Mouse (Mus musculus) kidney, adult 2 months (tissue): Measurements from ENCODE around the gene Nrros. TPM values are rescaled to one million over a fixed set of nuclear protein-coding genes. Genes with fewer than 3 reads are reported as not detected.
A peak's percentile ranks its signal among the peaks of the same experiment; 100 is the strongest.

Source experiments
- DNase-seq: peaks from one replicate; pipeline ENCODE4 v3.0.0; 2021
- H3K27ac ChIP-seq: fragments of 200-500 bp; 2 replicates; pipeline ENCODE4 v1.5.1; 2012; ENCODE audit warnings: low read depth, low read length, control low read depth, inconsistent platforms; ENCODE audit not compliant: insufficient read depth
- H3K27me3 ChIP-seq: fragments of 200-500 bp; replicated peaks from 2 replicates; pipeline ENCODE4 v1.6.1; 2012; ENCODE audit warnings: mild to moderate bottlenecking, moderate library complexity, low read length, inconsistent platforms; ENCODE audit not compliant: control insufficient read depth, insufficient read depth
- H3K36me3 ChIP-seq: fragments of 200-500 bp; 2 replicates; pipeline ENCODE4 v1.6.1; 2012; ENCODE audit warnings: mild to moderate bottlenecking, moderate library complexity, low read length, inconsistent platforms; ENCODE audit not compliant: control insufficient read depth, insufficient read depth
- H3K4me1 ChIP-seq: fragments of 200-500 bp; 2 replicates; pipeline ENCODE4 v1.6.1; 2011; ENCODE audit warnings: low read length; ENCODE audit not compliant: control insufficient read depth, insufficient read depth
- H3K4me3 ChIP-seq: fragments of 200-500 bp; 2 replicates; pipeline ENCODE4 v1.5.1; 2011; ENCODE audit warnings: mild to moderate bottlenecking, low read depth, low read length, control low read depth; ENCODE audit not compliant: insufficient read depth
- CTCF ChIP-seq: fragments of 200-500 bp; conservative IDR thresholded peaks from 2 replicates; pipeline ENCODE4 v1.5.1; 2011; ENCODE audit warnings: low read depth, mild to moderate bottlenecking, control low read depth, low read length, moderate library complexity, mixed read lengths; ENCODE audit not compliant: insufficient read depth, insufficient read length
- POLR2A ChIP-seq: fragments of 200-500 bp; IDR thresholded peaks from one replicate; pipeline ENCODE4 v1.6.1; 2011; ENCODE audit warnings: low read depth, low read length, control low read depth
- WGBS: fragments of 180-500 bp; shearing (Covaris S2); methylation state at CpG from one replicate; pipeline ENCODE4 v1.1.7; 2018; 5-methylcytosine and 5-hydroxymethylcytosine counted together
- polyA plus RNA-seq: library from polyadenylated mRNA; depleted of rRNA; stranded (reverse); fragments of >200 nt; gene quantifications from 2 replicates; pipeline ENCODE4 v1.2.3, GENCODE M21; 2012

Gene Nrros
- polyA plus RNA-seq, 1 experiment: 11.6 TPM

GRCm38 (mm10) chr16:32127046-32127445, 38.3 kb downstream of the Nrros start:
- WGBS: 73% methylated on average over 4 of the region's 4 CpGs
- no peak for TF ChIP-seq CTCF
- no peak for TF ChIP-seq POLR2A

DNA sequence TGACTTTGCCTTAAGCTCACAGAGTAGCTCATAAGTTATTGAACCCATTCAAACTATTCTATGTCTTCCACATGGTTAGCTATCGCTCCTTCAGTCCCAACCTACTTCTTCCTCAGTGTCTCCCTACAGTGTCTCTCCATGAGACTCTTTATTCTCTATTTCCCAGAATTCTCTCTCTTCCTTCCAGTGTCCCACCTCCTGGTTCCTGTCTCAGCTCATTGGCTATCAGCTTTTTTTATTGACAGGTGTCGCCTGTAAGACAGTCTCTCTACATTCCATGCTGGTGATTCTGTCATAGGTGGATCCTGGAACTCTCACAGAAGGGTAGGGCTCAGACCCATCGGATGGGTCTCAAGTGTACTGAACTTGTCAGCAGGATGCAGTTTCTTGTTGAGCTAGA, 40.0 kb downstream of the Nrros start:
- Histone ChIP-seq H3K36me3 (no peaks in the 10 kb centered on the region), H3K27ac (no peak overlapping the region), H3K27me3 (no peaks in the 10 kb centered on the region), H3K4me1 (no peaks in the 10 kb centered on the region), H3K4me3 (no peak overlapping the region)
- DNase-seq: no peak
- 92% methylated on average over 3 of the region's 3 CpGs for WGBS
- TF ChIP-seq CTCF: no peak
- no peak for TF ChIP-seq POLR2A

More at GRCm38 (mm10) chr16:32127046-32127445, 38.3 kb downstream of the Nrros start:
- peak overlapping the region; percentile 24; the same call in 1 of the 2 replicates for H3K27ac ChIP-seq
- no peak overlapping the region for H3K4me3 ChIP-seq
- peak; percentile 43 for DNase-seq
- H3K4me1 ChIP-seq: no peaks in the 10 kb centered on the region
- H3K36me3 ChIP-seq: no peaks in the 10 kb centered on the region
- no peaks in the 10 kb centered on the region for H3K27me3 ChIP-seq

DNA sequence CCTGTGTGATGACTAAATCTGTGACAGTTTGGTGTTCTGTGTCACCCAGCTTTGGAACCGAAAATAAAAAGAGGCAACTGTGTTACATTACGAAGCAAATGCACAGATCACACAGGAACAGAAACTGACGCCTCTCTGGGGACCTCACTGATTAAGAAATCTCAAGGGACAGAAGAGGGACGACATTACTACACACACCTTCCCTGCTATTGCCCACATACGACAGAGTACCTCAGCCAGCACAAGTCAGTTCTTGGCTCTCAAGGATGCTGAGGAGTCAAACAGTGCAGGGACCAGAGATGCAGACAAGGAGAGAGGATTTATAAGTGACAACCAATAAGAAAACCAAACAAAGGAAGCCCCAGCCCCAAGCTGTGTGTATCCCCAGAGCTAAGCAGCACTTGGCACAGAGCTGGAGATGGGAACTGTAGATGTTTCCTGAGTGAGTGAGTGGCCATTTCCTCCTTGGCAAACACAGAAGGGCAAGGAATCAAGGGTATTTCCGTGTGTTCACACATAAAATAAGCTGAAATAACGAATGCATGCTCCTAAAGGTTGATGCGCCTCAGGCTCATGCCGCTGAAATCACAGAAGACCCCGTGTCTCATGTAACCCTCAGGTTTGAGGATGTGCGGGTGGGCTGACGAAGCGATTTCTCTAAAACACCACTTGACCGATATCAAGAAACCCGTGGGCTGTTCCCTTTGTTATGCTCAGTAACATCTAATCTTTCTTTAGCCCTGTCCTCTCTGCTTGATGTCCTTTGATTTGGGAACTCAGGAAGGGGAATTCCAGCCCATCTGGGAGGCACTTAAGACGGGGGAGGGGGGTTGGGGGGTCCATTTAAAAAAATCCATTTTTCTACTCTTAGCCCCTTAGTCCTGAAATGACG, 40.7 kb downstream of the Nrros start:
- no peaks in the 10 kb centered on the region for H3K4me1 ChIP-seq
- TF ChIP-seq POLR2A: no peak
- TF ChIP-seq CTCF: no peak
- WGBS: 42% methylated on average over 17 of the region's 17 CpGs
- H3K4me3 ChIP-seq: peak overlapping the region; percentile 30; the same call in 1 of the 2 replicates
- H3K36me3 ChIP-seq: no peaks in the 10 kb centered on the region
- peak; percentile 65 for DNase-seq
- peak overlapping the region; percentile 71 for H3K27ac ChIP-seq
- H3K27me3 ChIP-seq: no peaks in the 10 kb centered on the region

GRCm38 (mm10) chr16:32124020-32124419, 41.4 kb downstream of the Nrros start:
- 81% methylated on average over 7 of the region's 7 CpGs for WGBS
- DNase-seq: no peak
- TF ChIP-seq CTCF: no peak
- no peak for TF ChIP-seq POLR2A
- no peaks in the 10 kb centered on the region for H3K27me3 ChIP-seq
- H3K36me3 ChIP-seq: no peaks in the 10 kb centered on the region
- no peaks in the 10 kb centered on the region for H3K4me1 ChIP-seq
- no peak overlapping the region for H3K4me3 ChIP-seq
- H3K27ac ChIP-seq: no peak overlapping the region

- no peak for DNase-seq
- no peaks in the 10 kb centered on the region for H3K36me3 ChIP-seq
- H3K4me3 ChIP-seq: no peak overlapping the region
- 81% methylated on average over 3 of the region's 3 CpGs for WGBS
- no peaks in the 10 kb centered on the region for H3K4me1 ChIP-seq
- H3K27ac ChIP-seq: no peak overlapping the region
- H3K27me3 ChIP-seq: no peaks in the 10 kb centered on the region
- TF ChIP-seq CTCF: no peak
- no peak for TF ChIP-seq POLR2A
Measured at GRCm38 (mm10) chr16:32120454-32120853, 44.9 kb downstream of the Nrros start.

DNA sequence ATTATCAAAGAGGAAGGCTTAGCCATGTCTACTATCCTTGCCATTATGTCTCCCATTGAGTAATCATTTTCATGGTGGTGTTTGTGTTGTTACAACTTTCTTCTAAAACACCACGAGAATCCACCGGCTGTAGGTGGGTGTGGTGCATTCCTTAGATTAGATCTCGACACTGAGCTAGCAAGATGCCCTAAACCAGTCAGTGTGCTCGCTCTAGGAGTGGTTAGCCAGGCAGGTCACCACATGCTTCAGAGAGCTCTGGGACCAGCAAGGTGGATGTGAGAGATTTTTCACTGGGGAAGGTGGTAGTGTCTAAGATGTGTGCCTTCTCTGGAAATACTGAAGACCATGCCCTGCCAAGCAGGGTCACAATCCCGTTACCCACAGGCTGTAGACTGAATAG, 49.2 kb downstream of the Nrros start:
- TF ChIP-seq POLR2A (no peak), CTCF (no peak)
- DNase-seq: no peak
- H3K36me3 ChIP-seq: no peaks in the 10 kb centered on the region
- no peaks in the 10 kb centered on the region for H3K27me3 ChIP-seq
- no peaks in the 10 kb centered on the region for H3K4me1 ChIP-seq
- no peak overlapping the region for H3K27ac ChIP-seq
- whole genome bisulfite sequencing: 40% methylated on average over 5 of the region's 5 CpGs
- no peak overlapping the region for H3K4me3 ChIP-seq

- no peak for DNase-seq
- Histone ChIP-seq H3K4me1 (no peaks in the 10 kb centered on the region), H3K4me3 (no peak overlapping the region), H3K36me3 (no peaks in the 10 kb centered on the region), H3K27ac (no peak overlapping the region), H3K27me3 (no peaks in the 10 kb centered on the region)
- TF ChIP-seq CTCF (no peak), POLR2A (no peak)
- WGBS: 58% methylated on average over 6 of the region's 6 CpGs
Measured at GRCm38 (mm10) chr16:32115781-32116180, 49.6 kb downstream of the Nrros start.
